Mouse (Mus musculus) heart, adult 2 months (tissue): Measurements from ENCODE around the gene Scfd2.

Source experiments
- CTCF ChIP-seq: fragments of 200-600 bp; IDR thresholded peaks from 2 replicates; pipeline ENCODE4 v1.8.1; 2022; ENCODE audit warnings: antibody characterized with exemption, mild to moderate bottlenecking, moderate library complexity
- EP300 ChIP-seq: fragments of 200-500 bp; IDR thresholded peaks from 2 replicates; pipeline ENCODE4 v1.6.1; 2011; ENCODE audit warnings: low read depth, low read length, control low read depth; ENCODE audit not compliant: insufficient read depth
- POLR2A ChIP-seq: fragments of 200-500 bp; IDR thresholded peaks from 2 replicates; pipeline ENCODE4 v1.6.1; 2011; ENCODE audit warnings: mild to moderate bottlenecking, low read depth, low read length, control low read depth; ENCODE audit not compliant: insufficient read depth

DNA sequence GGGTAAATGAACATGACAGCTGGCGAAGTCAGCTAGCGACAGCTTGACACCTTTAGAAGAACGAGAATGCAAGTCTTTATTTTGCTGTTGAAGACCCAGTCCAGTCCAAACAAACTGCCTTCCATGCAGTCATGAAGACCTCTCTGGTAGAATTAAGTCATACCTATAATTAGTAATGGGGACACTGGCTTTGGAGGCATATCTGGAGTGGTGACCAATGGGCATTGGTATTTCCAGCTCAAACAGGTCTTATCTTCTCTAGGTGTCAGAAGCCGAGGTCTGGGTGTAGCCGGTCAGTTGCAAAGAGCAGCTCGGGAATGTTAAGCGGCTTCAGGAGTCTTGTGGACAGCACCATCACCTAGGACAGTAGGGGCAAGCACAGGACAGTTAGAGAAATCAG lies 325.5 kb downstream of the Scfd2 start:
- TF ChIP-seq POLR2A (no peak), CTCF (no peak), EP300 (peak; percentile 57; the same call in 1 of the 2 replicates)
